Comparison of ENCODE assay signal across 21 mouse cellular contexts in genomic region chr7:141519795-141520194, GRCm38 (mm10). TPM values are rescaled to one million over a fixed set of nuclear protein-coding genes. Genes with fewer than 3 reads are reported as not detected.
A peak's percentile ranks its signal among the peaks of the same experiment; 100 is the strongest.
DNase-seq lines count a peak whose midpoint lies in the region; ATAC-seq and TF ChIP-seq lines count a peak whose summit lies in the region.
"Had no signal": no experiment of that assay in that cellular context is flagged by ENCODE, and none has a peak within 500 bp of the region (broad histone marks: within the 10 kb centered on the region; RNA-seq: fewer than 3 reads in every experiment).

No protein-coding gene starts in this region.

- H3K27me3 ChIP-seq in heart, embryonic 10.5 days (ENCODE audit: insufficient read depth, poor library complexity, severe bottlenecking) = no peaks in the 10 kb centered on the region
- no peaks in the 10 kb centered on the region for H3K27me3 ChIP-seq in heart, embryonic 15.5 days
- H3K27me3 ChIP-seq in hindbrain, embryonic 10.5 days (ENCODE audit: insufficient read depth, poor library complexity, severe bottlenecking) = no peaks in the 10 kb centered on the region
- no peaks in the 10 kb centered on the region for H3K27me3 ChIP-seq in hindbrain, postnatal 0 days (ENCODE audit: insufficient read depth, low read length)
- H3K27me3 ChIP-seq in myocyte (ENCODE audit: control insufficient read depth, insufficient read depth, insufficient read length) = no peaks in the 10 kb centered on the region
- H3K27me3 ChIP-seq: embryonic facial prominence, embryonic 13.5 days; forebrain, embryonic 12.5 days; forebrain, embryonic 15.5 days had no signal

- no peak overlapping the region for H3K9ac ChIP-seq in heart, embryonic 15.5 days
- H3K9ac ChIP-seq in hindbrain, postnatal 0 days (replicated peaks; ENCODE audit: low read length) = no peak overlapping the region
- H3K9ac ChIP-seq: embryonic facial prominence, embryonic 13.5 days; forebrain, embryonic 12.5 days; forebrain, embryonic 15.5 days; hindbrain, embryonic 14.5 days had no signal

- no peaks in the 10 kb centered on the region for H3K9me3 ChIP-seq in heart, embryonic 10.5 days
- no peaks in the 10 kb centered on the region for H3K9me3 ChIP-seq in heart, embryonic 15.5 days (replicated peaks)
- no peaks in the 10 kb centered on the region for H3K9me3 ChIP-seq in hindbrain, embryonic 10.5 days
- no peaks in the 10 kb centered on the region for H3K9me3 ChIP-seq in hindbrain, postnatal 0 days (ENCODE audit: low read length)
- H3K9me3 ChIP-seq: embryonic facial prominence, embryonic 10.5 days; embryonic facial prominence, embryonic 13.5 days; forebrain, embryonic 12.5 days; forebrain, embryonic 15.5 days had no signal

- TF ChIP-seq POLR2A in myocyte (IDR thresholded peaks at IDR 0.05; ENCODE audit: insufficient read length, low read depth) = no peak

- TF ChIP-seq CTCF in hindbrain, postnatal 0 days (IDR thresholded peaks at IDR 0.05; ENCODE audit: low read depth) = no peak

- WGBS in heart, embryonic 10.5 days = 65% methylated on average over 1 of the region's 1 CpGs
- WGBS in heart, embryonic 15.5 days = 68% methylated on average over 1 of the region's 1 CpGs
- WGBS in hindbrain, embryonic 10.5 days = 91% methylated on average over 1 of the region's 1 CpGs
- WGBS in hindbrain, postnatal 0 days = 75% methylated on average over 1 of the region's 1 CpGs

- no peak overlapping the region for H3ac ChIP-seq in myocyte (ENCODE audit: control insufficient read depth, insufficient read length)

- H3K27ac ChIP-seq in heart, embryonic 10.5 days = peak overlapping the region; percentile 56
- peak overlapping the region; percentile 72 for H3K27ac ChIP-seq in heart, embryonic 15.5 days
- peak overlapping the region; percentile 25; the same call in 1 of the 2 replicates for H3K27ac ChIP-seq in hindbrain, embryonic 10.5 days
- H3K27ac ChIP-seq in hindbrain, postnatal 0 days = no peak overlapping the region
- H3K27ac ChIP-seq: embryonic facial prominence, embryonic 13.5 days; forebrain, embryonic 12.5 days; forebrain, embryonic 15.5 days; hindbrain, embryonic 14.5 days had no signal

- H3K4me3 ChIP-seq in heart, embryonic 10.5 days = no peak overlapping the region
- H3K4me3 ChIP-seq in heart, embryonic 15.5 days = no peak overlapping the region
- H3K4me3 ChIP-seq in hindbrain, embryonic 10.5 days = no peak overlapping the region
- no peak overlapping the region for H3K4me3 ChIP-seq in hindbrain, postnatal 0 days (ENCODE audit: low read length)
- no peak overlapping the region for H3K4me3 ChIP-seq in myocyte
- H3K4me3 ChIP-seq: embryonic facial prominence, embryonic 10.5 days; embryonic facial prominence, embryonic 13.5 days; forebrain, embryonic 12.5 days; forebrain, embryonic 15.5 days; heart, adult 2 months had no signal

- no peaks in the 10 kb centered on the region for H3K79me2 ChIP-seq in myocyte (ENCODE audit: control insufficient read depth, insufficient read depth)

- H3K4me1 ChIP-seq in heart, embryonic 10.5 days = peaks cover 26% of the 10 kb centered on the region
- H3K4me1 ChIP-seq in heart, embryonic 15.5 days (replicated peaks) = peaks cover 24% of the 10 kb centered on the region
- H3K4me1 ChIP-seq in hindbrain, embryonic 10.5 days (replicated peaks) = 0 out of 2 replicates have a peak, but pooled peaks cover 3% of the 10 kb centered on the region
- H3K4me1 ChIP-seq in hindbrain, postnatal 0 days (ENCODE audit: insufficient read depth, low read length) = no peaks in the 10 kb centered on the region
- H3K4me1 ChIP-seq: embryonic facial prominence, embryonic 10.5 days; forebrain, embryonic 12.5 days; forebrain, embryonic 15.5 days had no signal

- peak; percentile 12; the same call in 1 of the 2 replicates for ATAC-seq in heart, embryonic 15.5 days (replicated peaks; ENCODE audit: insufficient number of reproducible peaks, insufficient read depth, low FRiP score, low read depth)
- ATAC-seq in hindbrain, postnatal 0 days = no peak
- ATAC-seq: activated CD4-positive, CD25-positive, alpha-beta regulatory T cell, adult 4 months; forebrain, embryonic 15.5 days; intestine, postnatal 0 days had no signal

- DNase-seq in heart, embryonic 10.5 days (ENCODE audit: low spot score) = no peak
- no peak for DNase-seq in heart, postnatal 4 days
- DNase-seq in heart, adult 9 months (ENCODE audit: low spot score in 2 of 2) = no peak
- no peak for DNase-seq in hindbrain, embryonic 10.5 days (ENCODE audit: low spot score)
- DNase-seq in hindbrain, postnatal 0 days (ENCODE audit: low spot score) = no peak
- DNase-seq: adrenal gland, adult 8-10 months; adrenal gland, postnatal 25 days; cerebellum, adult 8-10 months; cerebellum, postnatal 36 days; embryo, embryonic 11 days; gastrocnemius, postnatal 25 days; heart, adult 2 months had no signal

- no peak overlapping the region for H3K4me2 ChIP-seq in heart, embryonic 15.5 days
- no peak overlapping the region for H3K4me2 ChIP-seq in hindbrain, postnatal 0 days (ENCODE audit: low read depth, low read length)
- H3K4me2 ChIP-seq in myocyte (ENCODE audit: low read depth) = no peak overlapping the region
- H3K4me2 ChIP-seq: embryonic facial prominence, embryonic 13.5 days; forebrain, embryonic 12.5 days; forebrain, embryonic 15.5 days; hindbrain, embryonic 14.5 days had no signal

- H3K36me3 ChIP-seq in heart, embryonic 10.5 days = peaks cover 26% of the 10 kb centered on the region; the same call in 1 of the 2 replicates
- no peaks in the 10 kb centered on the region; the same call in 1 of the 2 replicates for H3K36me3 ChIP-seq in heart, embryonic 15.5 days
- peaks cover 22% of the 10 kb centered on the region for H3K36me3 ChIP-seq in hindbrain, embryonic 10.5 days
- no peaks in the 10 kb centered on the region; the same call in 1 of the 2 replicates for H3K36me3 ChIP-seq in hindbrain, postnatal 0 days (ENCODE audit: insufficient read depth, low read length)
- H3K36me3 ChIP-seq in myocyte (ENCODE audit: control insufficient read depth, insufficient read depth) = peaks cover 5% of the 10 kb centered on the region

TF ChIP-seq in myocyte, 11 proteins besides CTCF, POLR2A, EP300 and RAD21 (continues in another document):
- peak in 2 of 3 experiments; percentile 71 to 79 for TF ChIP-seq MYOG (IDR thresholded peaks at IDR 0.05; ENCODE audit: control insufficient read depth in 1 of 3, insufficient read depth in 1 of 3, insufficient read length in 2 of 3, low read depth in 2 of 3)
- TF ChIP-seq TCF3 (IDR thresholded peaks at IDR 0.05; ENCODE audit: insufficient read length, low read depth) = no peak
- no peak for TF ChIP-seq CEBPB (IDR thresholded peaks at IDR 0.05; ENCODE audit: insufficient read depth, poor library complexity, severe bottlenecking)
- no peak for TF ChIP-seq E2F4 (IDR thresholded peaks at IDR 0.05; ENCODE audit: insufficient read depth)
- TF ChIP-seq USF1 (IDR thresholded peaks at IDR 0.05; ENCODE audit: low read depth) = no peak
- TF ChIP-seq POLR2AphosphoS2 (IDR thresholded peaks at IDR 0.05; ENCODE audit: insufficient read length, low read depth) = no peak

RNA-seq across cellular contexts. Expression of gene Chid1, which starts 19.9 kb away (rescaled TPM):
- polyA plus RNA-seq in heart, embryonic 10.5 days (2016; fragmentation: Nextera tagmentation; extraction: Ambion mirVana) = 40.5 and 45.3 TPM in 2 replicates
- 10 to 100 TPM; 36.5 to 36.6 TPM for total RNA-seq in heart, postnatal 4 days (2021)
- 27.2 and 38.7 TPM in 2 replicates for polyA plus RNA-seq in heart, embryonic 15.5 days (2015; fragmentation: Nextera tagmentation; extraction: Ambion mirVana)
- 24.9 and 30.2 TPM in 2 replicates for polyA plus RNA-seq in hindbrain, embryonic 10.5 days (2016; fragmentation: Nextera tagmentation; extraction: Ambion mirVana)
- 34.2 and 55.2 TPM in 2 replicates for total RNA-seq in hindbrain, postnatal 0 days (2014; rRNA removed)
- polyA plus RNA-seq in hindbrain, postnatal 0 days (2015; fragmentation: Nextera tagmentation; extraction: Ambion mirVana) = 47.8 and 48.3 TPM in 2 replicates
- polyA plus RNA-seq in myocyte (2012; fragmentation: generic; extraction: Trizol) = 51.3 TPM

RNA-seq across cellular contexts. Expression of gene Ap2a2, which starts 42.2 kb away (rescaled TPM):
- polyA plus RNA-seq in heart, embryonic 10.5 days (2016; fragmentation: Nextera tagmentation; extraction: Ambion mirVana) = 79.5 and 79.9 TPM in 2 replicates
- 10 to 100 TPM; 61.1 to 61.4 TPM for total RNA-seq in heart, postnatal 4 days (2021)
- polyA plus RNA-seq in heart, embryonic 15.5 days (2015; fragmentation: Nextera tagmentation; extraction: Ambion mirVana) = 43.6 and 59.0 TPM in 2 replicates
- polyA plus RNA-seq in hindbrain, embryonic 10.5 days (2016; fragmentation: Nextera tagmentation; extraction: Ambion mirVana) = 105 and 108 TPM in 2 replicates
- total RNA-seq in hindbrain, postnatal 0 days (2014; rRNA removed) = 209 and 214 TPM in 2 replicates
- polyA plus RNA-seq in hindbrain, postnatal 0 days (2015; fragmentation: Nextera tagmentation; extraction: Ambion mirVana) = 110 and 115 TPM in 2 replicates
- polyA plus RNA-seq in myocyte (2012; fragmentation: generic; extraction: Trizol) = 89.2 TPM

RNA-seq across cellular contexts. Expression of gene Tspan4, which starts 44.8 kb away (rescaled TPM):
- 69.0 and 70.8 TPM in 2 replicates for polyA plus RNA-seq in heart, embryonic 10.5 days (2016; fragmentation: Nextera tagmentation; extraction: Ambion mirVana)
- 10 to 100 TPM; 37.2 to 38.0 TPM for total RNA-seq in heart, postnatal 4 days (2021)
- 48.9 and 62.8 TPM in 2 replicates for polyA plus RNA-seq in heart, embryonic 15.5 days (2015; fragmentation: Nextera tagmentation; extraction: Ambion mirVana)
- 36.3 and 38.6 TPM in 2 replicates for polyA plus RNA-seq in hindbrain, embryonic 10.5 days (2016; fragmentation: Nextera tagmentation; extraction: Ambion mirVana)
- total RNA-seq in hindbrain, postnatal 0 days (2014; rRNA removed) = 101 and 119 TPM in 2 replicates
- 78.2 and 83.9 TPM in 2 replicates for polyA plus RNA-seq in hindbrain, postnatal 0 days (2015; fragmentation: Nextera tagmentation; extraction: Ambion mirVana)
- 95.5 TPM for polyA plus RNA-seq in myocyte (2012; fragmentation: generic; extraction: Trizol)

RNA-seq across cellular contexts. Expression of gene Polr2l, which starts 44.9 kb away (rescaled TPM):
- polyA plus RNA-seq in heart, embryonic 10.5 days (2016; fragmentation: Nextera tagmentation; extraction: Ambion mirVana) = 73.2 and 74.5 TPM in 2 replicates
- total RNA-seq in heart, postnatal 4 days (2021) = 10 to 100 TPM; 49.6 to 52.4 TPM
- polyA plus RNA-seq in heart, embryonic 15.5 days (2015; fragmentation: Nextera tagmentation; extraction: Ambion mirVana) = 59.5 and 63.5 TPM in 2 replicates
- 89.5 and 90.0 TPM in 2 replicates for polyA plus RNA-seq in hindbrain, embryonic 10.5 days (2016; fragmentation: Nextera tagmentation; extraction: Ambion mirVana)
- 25.5 and 46.1 TPM in 2 replicates for total RNA-seq in hindbrain, postnatal 0 days (2014; rRNA removed)
- 75.9 and 81.6 TPM in 2 replicates for polyA plus RNA-seq in hindbrain, postnatal 0 days (2015; fragmentation: Nextera tagmentation; extraction: Ambion mirVana)
- polyA plus RNA-seq in myocyte (2012; fragmentation: generic; extraction: Trizol) = 95.1 TPM

RNA-seq across cellular contexts. Expression of gene Cd151, which starts 52.6 kb away (rescaled TPM):
- 23.1 and 38.2 TPM in 2 replicates for polyA plus RNA-seq in heart, embryonic 10.5 days (2016; fragmentation: Nextera tagmentation; extraction: Ambion mirVana)
- 100 to 1,000 TPM; 229 to 230 TPM for total RNA-seq in heart, postnatal 4 days (2021)
- polyA plus RNA-seq in heart, embryonic 15.5 days (2015; fragmentation: Nextera tagmentation; extraction: Ambion mirVana) = 28.7 and 35.2 TPM in 2 replicates
- 26.0 and 29.7 TPM in 2 replicates for polyA plus RNA-seq in hindbrain, embryonic 10.5 days (2016; fragmentation: Nextera tagmentation; extraction: Ambion mirVana)
- 62.6 and 79.4 TPM in 2 replicates for total RNA-seq in hindbrain, postnatal 0 days (2014; rRNA removed)
- polyA plus RNA-seq in hindbrain, postnatal 0 days (2015; fragmentation: Nextera tagmentation; extraction: Ambion mirVana) = 16.1 and 18.5 TPM in 2 replicates
- polyA plus RNA-seq in myocyte (2012; fragmentation: generic; extraction: Trizol) = 267 TPM
